Mouse (Mus musculus): ENCODE data around the gene Atg13. TPM values are rescaled to one million over a fixed set of nuclear protein-coding genes. Genes with fewer than 3 reads are reported as not detected.

Gene Atg13
- total RNA-seq (2023): 48.5 TPM

DNA sequence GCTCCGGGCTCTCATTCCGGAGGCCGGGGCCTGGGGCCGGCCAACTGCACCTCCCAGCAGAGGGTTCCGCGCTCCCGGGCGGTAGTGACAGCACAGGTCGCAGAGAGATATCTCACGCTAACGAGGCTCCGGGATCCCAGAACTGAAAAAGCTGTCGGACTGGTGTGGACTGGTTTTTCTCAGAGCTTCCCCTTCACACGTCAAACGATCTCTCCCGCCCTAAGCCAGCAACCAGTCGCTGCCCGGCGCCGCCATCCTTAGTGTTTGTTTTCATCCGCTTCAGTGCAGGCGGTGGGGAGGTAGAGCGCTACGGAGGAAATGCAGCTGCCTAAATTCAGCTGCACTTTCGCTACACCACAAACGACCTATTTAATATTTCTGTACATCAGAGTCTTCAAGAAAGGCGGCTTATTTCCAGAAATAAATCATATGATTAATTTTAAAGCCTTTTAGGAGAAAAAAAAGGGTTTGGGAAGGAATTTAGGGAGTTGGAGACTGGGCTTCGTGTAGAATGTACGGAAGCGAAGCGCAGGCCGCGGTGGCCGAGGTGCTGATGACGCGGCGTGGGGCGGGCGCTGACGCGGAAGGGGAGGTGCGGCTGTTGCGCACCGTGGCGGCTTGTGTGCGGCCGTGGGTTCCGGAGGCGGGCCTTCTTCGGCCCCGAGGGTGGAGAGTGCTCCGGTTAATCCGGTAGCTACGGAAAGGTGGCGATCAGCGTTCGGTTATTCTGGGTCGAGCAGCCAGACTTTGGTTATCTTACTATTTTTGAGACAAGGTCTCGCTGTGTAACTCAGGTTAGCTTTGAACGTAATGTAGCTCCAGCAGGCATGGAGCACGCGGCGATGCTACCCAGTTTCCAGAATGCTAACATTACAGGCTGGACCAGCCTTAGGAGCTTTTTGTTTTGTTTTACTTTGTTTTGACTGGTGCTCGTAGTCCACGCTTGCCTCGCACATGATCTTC, at the start of gene Atg13, which contains the start of gene Harbi1:
Gene Atg13, minus strand, starts transcription at position 305 of the 963 bp plus-strand sequence.
Gene Harbi1, plus strand, starts transcription at position 581 of the 963 bp plus-strand sequence.

DNA sequence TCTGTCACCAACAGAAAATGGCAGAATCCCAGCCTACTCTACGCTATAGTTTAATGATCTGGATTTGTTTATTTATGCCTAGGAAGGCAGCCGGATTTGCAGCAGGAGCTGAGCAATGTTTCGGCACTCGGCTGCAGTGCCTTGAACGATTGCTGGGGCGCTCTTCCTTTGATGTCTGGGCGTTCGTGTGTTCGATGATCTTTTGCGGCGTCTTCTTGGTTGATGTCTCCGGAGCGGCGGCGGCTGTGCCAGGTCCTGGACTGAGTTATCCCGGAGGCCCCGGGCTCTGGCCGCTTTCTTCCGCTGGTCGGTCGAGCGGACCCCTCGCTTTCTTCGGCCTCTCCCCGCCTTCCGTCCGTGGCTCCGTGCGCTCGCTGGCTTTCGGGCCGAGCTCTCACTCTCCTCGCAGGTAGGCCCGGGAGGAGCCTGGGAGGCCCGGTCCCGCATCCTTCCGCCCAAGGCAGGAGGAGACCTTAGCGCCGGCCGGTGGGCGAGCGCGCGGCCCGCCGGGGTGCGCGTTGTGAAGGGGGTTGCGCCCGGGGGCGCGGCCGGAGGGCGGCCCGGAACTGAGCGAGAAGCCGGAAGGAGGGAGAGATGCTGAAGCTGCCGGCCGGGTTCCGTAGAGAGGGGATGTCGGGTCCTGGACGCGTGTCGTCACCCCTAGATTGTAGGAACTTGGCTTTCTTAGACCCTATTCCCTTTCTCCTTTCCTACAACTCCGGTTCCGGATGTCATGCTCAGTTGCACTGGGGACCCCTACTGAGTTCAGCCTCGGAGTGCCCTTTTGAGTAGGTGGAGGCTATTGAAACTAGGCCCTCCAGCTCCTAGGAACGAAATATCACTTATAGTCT, 19.8 kb upstream of the Atg13 start, which contains the start of gene Ambra1:
Gene Ambra1, plus strand, starts transcription at position 164 of the 851 bp plus-strand sequence.

DNA sequence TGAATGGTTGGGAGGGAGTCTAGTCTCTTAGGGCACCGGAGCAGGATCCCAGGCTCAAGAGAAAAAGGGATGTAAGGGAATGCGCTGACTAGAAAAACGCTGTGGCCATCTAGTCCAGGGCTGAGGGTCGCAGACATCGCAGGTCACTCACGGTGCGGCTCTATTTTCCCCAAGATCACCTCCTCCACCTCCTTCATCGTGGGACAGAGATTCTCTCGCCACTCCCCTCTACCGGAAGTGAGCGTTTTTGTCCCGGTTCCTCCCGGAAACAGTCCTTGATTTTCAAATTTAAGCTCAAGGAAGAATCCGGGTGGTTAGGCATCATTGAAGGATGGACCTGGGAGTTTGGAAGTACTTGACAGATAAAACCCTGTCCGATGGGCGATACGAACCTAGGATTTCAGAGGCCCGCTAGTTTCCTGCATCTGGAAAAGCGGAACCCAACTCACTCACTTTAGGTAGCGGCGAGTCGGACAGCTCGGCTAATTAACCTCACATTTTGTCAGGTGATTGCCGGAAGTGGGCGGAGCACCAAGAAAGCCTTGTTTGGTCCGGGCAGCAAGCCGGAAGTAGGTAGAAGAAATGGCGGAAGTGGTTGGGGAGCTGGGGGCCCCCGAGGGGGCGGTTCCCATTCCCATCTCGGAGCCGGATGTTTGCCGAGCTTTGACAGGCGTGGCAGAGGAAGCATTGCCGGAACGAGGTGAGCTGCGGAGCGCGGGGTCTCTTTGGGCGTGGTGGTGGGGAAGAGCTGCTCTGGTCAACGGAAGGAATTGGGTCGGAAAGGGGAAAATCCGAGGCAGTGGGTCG, 60.6 kb downstream of the Atg13 start, which contains the start of the genes Zfp408 and Arhgap1:
Gene Zfp408, minus strand, starts transcription at position 239 of the 807 bp plus-strand sequence.
Gene Arhgap1, plus strand, starts transcription at position 308 of the 807 bp plus-strand sequence.

DNA sequence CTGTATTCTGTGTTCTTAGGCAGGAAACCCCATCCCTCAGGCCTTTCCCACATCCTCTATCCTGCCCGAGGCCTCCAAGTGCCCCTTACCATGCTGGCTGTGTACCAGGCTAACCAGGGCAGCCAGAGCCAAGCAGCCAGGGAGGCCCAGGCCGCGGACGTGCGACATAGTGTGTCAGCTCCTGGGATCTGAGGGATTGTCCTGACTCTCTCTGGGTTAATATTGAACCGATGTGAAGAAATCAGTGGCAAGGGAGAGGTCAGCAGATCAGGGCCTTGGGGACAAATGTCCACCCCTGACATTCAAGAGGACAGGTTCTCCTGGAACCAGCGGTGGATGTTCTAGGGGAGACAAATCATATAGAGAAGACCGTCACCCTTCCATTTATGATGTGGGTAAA, 74.1 kb downstream of the Atg13 start, which contains the start of gene F2:
Gene F2, minus strand, starts transcription at position 186 of the 400 bp plus-strand sequence.

Other genes with a start within 250 kb of the Atg13 start
- gene Ckap5, start 183.8 kb downstream of the Atg13 start, total RNA-seq (2023): 32.6 TPM
- not detected for gene F2, start 74.2 kb downstream of the Atg13 start, total RNA-seq (2023)
- gene Zfp408, start 60.8 kb downstream of the Atg13 start, total RNA-seq (2023): 30.1 TPM
- 103 TPM for gene Arhgap1, start 60.7 kb downstream of the Atg13 start, total RNA-seq (2023)
- 12.0 TPM for gene Harbi1, start 276 bp upstream of the Atg13 start, total RNA-seq (2023)
- gene Ambra1, start 19.6 kb upstream of the Atg13 start, total RNA-seq (2023): 74.6 TPM
- 1.1 TPM for gene Chrm4, start 216.7 kb upstream of the Atg13 start, total RNA-seq (2023)
- 5.0 TPM for gene Mdk, start 221.7 kb upstream of the Atg13 start, total RNA-seq (2023)
- not detected for gene Gm9821, start 235.1 kb upstream of the Atg13 start, total RNA-seq (2023)